Mouse (Mus musculus) c-Kit-positive CD71-positive TER-119-positive erythroid progenitor cells, embryonic 14.5 days (primary cell): ENCODE measurements around the gene Malrd1.
"Not testable (repeated sequence)": the region's sequence is repeated elsewhere in the genome, so short reads cannot be mapped to it uniquely, and the experiment has no call there.

ENCODE experiments used
- DNase-seq: peaks from one replicate; pipeline ENCODE4 v3.0.0-alpha.2; 2013; ENCODE audit warnings: low spot score

Gene Malrd1

GRCm38 (mm10) chr2:15526241-15526924 is at the start of gene Malrd1:
Malrd1 (plus strand) TSS chr2:15526479.
- no peak for DNase-seq

GRCm38 (mm10) chr2:15538643-15539042 is 12.4 kb downstream of the Malrd1 start:
- no peak for DNase-seq

GRCm38 (mm10) chr2:15613327-15613948 is 87.2 kb downstream of the Malrd1 start:
- no peak for DNase-seq

- DNase-seq = no peak
These were observed 87.7 kb downstream of the Malrd1 start for GRCm38 (mm10) chr2:15614026-15614425.

- DNase-seq = no peak
These were observed 109.5 kb downstream of the Malrd1 start for GRCm38 (mm10) chr2:15635761-15636160.

- DNase-seq = no peak
These were observed 117.6 kb downstream of the Malrd1 start for GRCm38 (mm10) chr2:15643864-15644263.

- DNase-seq = no peak
These were observed 130.1 kb downstream of the Malrd1 start for GRCm38 (mm10) chr2:15656388-15656787.

- no peak for DNase-seq
These were observed 176.7 kb downstream of the Malrd1 start for GRCm38 (mm10) chr2:15702977-15703376.

- no peak for DNase-seq
These were observed 214.7 kb downstream of the Malrd1 start for GRCm38 (mm10) chr2:15740945-15741344.

GRCm38 (mm10) chr2:15744979-15745688 is 218.9 kb downstream of the Malrd1 start:
- DNase-seq = peak; percentile 2

- no peak for DNase-seq
These were observed 258.5 kb downstream of the Malrd1 start for GRCm38 (mm10) chr2:15784818-15785217.

- DNase-seq = no peak
These were observed 289.4 kb downstream of the Malrd1 start for GRCm38 (mm10) chr2:15815724-15816123.

- DNase-seq = no peak
These were observed 343.1 kb downstream of the Malrd1 start for GRCm38 (mm10) chr2:15869380-15869779.

GRCm38 (mm10) chr2:15893418-15894120 is 367.3 kb downstream of the Malrd1 start:
- no peak for DNase-seq

- no peak for DNase-seq
These were observed 399.2 kb downstream of the Malrd1 start for GRCm38 (mm10) chr2:15925432-15925831.

- DNase-seq = no peak
These were observed 399.8 kb downstream of the Malrd1 start for GRCm38 (mm10) chr2:15926041-15926440.

- no peak for DNase-seq
These were observed 405.2 kb downstream of the Malrd1 start for GRCm38 (mm10) chr2:15931479-15931878.

- no peak for DNase-seq
These were observed 405.6 kb downstream of the Malrd1 start for GRCm38 (mm10) chr2:15931924-15932323.

- DNase-seq = no peak
These were observed 406.1 kb downstream of the Malrd1 start for GRCm38 (mm10) chr2:15932340-15932739.

- no peak for DNase-seq
These were observed 476.6 kb downstream of the Malrd1 start for GRCm38 (mm10) chr2:16002925-16003324.

GRCm38 (mm10) chr2:16017046-16017445 is 490.8 kb downstream of the Malrd1 start:
- DNase-seq = not testable (repeated sequence)

GRCm38 (mm10) chr2:16017719-16018118 is 491.4 kb downstream of the Malrd1 start:
- not testable (repeated sequence) for DNase-seq
